Mouse (Mus musculus) left cerebral cortex, postnatal 25 days (tissue): Measurements from ENCODE around the gene Tbl2. TPM values are rescaled to one million over a fixed set of nuclear protein-coding genes. Genes with fewer than 3 reads are reported as not detected.
A peak's percentile ranks its signal among the peaks of the same experiment; 100 is the strongest.

ENCODE experiments used
- DNase-seq, 2 experiments: peaks; one replicate each; pipeline ENCODE4 v3.0.0; 2022; ENCODE audit warnings: low spot score in 2 of 2, mixed read lengths in 1 of 2
- intact Hi-C: fragments of 180-260 bp; cut with DNase I; formaldehyde crosslinking; loops from one replicate; pipeline ENCODE4 v1.15.1; 2025
- total RNA-seq, 2 experiments: library from RNA; stranded (reverse); gene quantifications; 2 replicates each; pipeline ENCODE4 v1.2.3; 2021

Gene Tbl2
- 10 to 100 TPM; 30.1 to 30.7 TPM for total RNA-seq

DNA sequence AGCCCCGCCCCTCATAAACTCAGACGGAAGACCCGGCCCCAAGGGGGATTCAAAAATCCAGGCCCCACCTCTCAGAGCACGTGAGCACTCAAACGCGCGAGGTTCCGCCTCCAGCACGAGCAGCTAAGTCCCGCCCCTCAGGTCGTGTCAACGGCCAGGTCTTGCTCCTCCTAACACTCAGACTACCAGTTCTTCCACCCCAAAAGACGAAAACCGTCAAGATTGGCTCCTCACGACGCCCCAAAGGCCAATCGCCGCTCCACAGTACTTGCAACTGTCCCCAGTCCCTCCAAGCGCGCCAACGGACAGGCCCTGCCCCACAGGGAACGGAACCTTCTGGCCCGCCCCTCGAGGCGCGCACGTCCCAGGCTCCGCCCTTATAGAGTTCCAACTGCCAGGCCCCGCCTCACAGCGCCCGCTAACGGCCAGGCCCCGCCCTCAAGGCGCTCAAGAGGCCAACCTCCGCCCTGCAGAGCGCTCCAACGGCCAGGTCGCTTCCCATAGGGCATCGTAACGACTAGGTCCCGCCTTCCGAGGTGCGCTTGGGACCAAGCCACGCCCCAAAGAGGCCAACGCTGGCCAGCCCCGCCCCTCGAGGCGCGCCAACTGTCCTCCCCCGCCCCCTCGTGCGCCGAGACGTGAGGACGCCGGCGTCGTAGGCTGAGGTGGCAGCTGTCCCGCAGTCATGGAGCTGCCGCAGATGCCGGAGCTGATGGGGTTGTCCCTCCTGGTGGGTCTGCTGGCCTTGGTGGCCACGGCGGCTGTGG, at the start of gene Tbl2:
Gene Tbl2, plus strand, starts transcription at position 605 of the 767 bp plus-strand sequence.
- peak; percentile 98 to 99 for DNase-seq
- intact Hi-C loops, result loop anchor here (1.0 to 5.0 kb wide), 3 partner anchors 19 to 72 kb away; partner anchors contain the start of genes Baz1b, Bcl7b and Vps37d

DNA sequence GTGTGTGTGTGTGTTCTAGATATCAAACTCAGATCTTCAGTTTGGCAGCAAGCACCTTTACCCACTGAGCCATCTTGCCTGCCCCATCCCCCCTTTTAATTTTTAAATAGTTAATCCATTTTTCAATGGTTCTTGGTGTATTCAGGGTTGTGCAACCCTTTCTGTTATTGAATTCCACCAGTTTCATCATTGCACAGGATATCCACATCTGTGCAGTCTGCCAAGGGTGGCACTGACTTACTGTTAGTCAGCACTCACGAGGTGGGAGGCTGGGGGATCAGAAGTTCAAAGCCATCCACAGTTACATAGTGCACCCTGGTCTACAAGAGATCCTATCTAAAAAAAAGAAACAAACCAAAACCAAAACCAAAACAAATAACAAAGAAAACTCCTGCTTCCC, 48.5 kb upstream of the Tbl2 start:
- no peak for DNase-seq
- intact Hi-C loops, result no loop called here

DNA sequence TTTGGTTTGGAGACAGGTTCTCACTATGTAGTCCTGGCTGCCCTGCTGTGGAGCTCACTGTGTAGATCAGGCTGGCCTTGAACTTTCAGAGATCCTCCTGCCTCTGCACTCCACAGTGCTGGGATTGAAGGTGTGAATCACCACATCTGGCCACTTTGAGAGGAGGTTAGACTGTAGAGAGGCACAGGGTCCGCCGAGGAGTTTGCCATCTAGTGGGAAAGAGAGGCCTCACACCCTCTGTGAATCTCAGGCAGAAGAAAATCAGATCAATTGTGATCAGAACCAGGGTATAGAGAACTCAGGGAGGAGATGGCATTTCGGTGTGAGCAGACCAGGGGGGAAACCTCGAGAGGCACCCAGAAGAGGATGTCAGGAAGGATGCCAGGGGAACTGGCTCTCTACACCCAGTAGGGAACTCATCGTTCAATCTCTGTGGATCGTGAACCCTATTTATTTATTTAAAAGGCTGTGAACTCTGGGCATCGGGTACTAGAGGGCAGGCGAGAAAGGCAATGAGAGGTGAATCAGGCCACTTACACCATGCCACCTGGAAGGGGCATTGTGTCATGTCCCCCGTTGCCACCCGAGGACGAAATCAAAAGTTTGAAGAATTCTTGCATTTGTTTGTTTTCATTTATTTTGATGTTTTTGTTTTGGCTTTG, 45.3 kb upstream of the Tbl2 start:
- DNase-seq, result no peak
- intact Hi-C loops, result no loop called here

DNA sequence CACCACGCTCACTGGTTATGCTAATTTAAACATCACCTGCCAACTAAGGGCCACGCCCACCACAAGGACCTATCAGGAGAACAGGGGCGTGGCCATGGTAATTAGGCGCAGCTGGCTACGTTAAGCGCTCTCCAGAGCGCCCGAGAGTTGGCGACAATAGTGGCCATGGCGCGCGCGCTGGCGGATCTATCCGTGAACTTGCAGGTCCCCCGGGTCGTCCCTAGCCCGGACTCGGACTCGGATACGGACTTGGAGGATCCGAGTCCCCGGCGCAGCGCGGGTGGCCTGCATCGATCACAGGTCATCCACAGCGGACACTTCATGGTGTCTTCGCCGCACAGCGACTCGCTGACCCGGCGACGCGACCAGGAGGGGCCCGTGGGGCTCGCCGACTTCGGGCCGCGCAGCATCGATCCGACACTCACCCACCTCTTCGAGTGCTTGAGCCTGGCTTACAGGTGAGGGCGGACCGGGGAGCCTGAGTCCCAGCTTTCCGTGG, 42.6 kb upstream of the Tbl2 start:
- intact Hi-C loops, result no loop called here
- DNase-seq, result peak; percentile 49 to 65

DNA sequence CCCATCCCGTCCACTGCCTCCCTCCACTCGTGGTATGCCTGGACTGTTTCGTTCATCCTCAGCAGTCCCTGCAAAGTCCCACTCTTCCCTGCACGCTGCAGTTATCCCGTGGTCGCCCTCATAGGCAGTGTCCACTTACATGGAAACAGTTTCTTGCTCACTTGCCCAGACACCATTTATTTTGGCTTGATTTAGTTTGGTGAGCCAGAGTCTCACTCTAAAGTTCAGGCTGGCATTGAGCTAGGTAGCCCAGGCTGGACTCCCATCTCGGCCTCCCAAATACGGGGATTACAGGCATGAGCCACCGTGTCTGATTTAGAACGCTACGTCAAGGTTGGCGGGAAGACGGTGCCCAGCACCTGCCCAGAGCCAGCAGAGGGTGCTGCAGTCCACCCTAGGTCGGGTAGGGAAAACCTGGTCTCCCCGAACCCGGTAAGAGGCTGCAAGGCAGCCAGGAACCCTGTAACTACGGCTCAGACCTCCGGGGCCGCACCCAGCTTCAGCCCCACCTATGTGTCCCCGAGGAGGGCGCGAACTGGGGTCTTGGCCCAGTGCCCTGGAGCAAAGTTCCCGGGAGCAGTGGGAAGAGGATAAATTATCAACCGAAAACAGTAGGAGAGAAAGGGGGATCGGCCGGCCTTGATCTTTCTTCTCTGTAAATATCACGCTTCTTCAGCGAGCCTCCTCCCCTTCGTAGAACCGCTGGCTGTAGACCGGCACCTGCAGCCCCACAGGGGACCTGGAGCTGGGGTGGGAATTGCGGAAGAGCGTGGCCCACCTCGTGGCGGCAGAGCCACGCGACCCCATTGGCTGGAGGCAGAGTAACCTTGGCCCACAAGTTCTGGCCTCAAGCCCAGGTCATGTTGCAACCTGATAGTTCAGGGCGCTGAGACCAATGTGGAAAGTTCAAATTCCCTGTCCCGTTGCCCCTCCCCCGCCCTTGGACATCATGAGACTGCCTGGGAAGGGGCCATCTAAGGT, 41.6 kb upstream of the Tbl2 start:
- intact Hi-C loops, result no loop called here
- peak; percentile 8 to 25 for DNase-seq

DNA sequence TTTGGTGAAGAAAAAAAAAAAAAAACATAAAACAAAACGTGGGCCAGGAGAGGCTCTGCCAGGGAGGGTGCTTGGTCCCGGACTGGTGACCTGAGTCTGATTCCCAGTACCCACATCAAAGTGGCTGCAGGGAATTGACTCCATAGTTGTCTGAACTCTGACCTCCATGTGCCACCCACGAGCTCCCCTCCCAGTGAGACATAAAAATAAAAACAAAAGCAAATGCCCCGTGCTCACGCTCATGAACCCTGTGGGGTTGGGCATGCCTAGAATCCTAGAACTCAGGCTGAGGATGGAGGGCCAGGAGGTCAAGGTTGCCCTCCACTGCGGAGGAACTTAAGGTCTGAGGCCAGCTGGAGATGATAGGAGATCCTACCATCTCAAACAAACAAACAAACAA, 40.4 kb upstream of the Tbl2 start:
- DNase-seq, result no peak
- intact Hi-C loops, result no loop called here

DNA sequence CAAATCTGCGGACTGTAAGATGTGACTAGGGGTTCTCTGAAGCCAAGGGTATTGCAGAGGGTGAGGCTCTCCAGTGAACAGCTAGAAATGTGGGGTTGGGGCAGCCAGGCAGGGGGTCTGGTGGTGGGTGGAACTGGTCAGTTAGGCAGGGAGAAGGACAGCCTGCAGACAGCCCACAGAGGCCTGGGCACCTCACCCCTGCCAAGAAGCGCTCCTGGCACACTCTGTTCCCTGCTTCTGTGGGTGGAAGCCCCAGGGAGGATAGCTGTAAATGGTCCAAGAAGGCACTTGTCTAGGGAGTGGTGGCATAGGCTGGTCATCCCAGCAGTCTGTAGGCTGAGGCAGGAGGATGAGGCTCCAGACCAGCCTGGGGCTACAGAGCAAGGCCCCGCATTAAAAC, 40.0 kb upstream of the Tbl2 start:
- intact Hi-C loops, result no loop called here
- no peak for DNase-seq

DNA sequence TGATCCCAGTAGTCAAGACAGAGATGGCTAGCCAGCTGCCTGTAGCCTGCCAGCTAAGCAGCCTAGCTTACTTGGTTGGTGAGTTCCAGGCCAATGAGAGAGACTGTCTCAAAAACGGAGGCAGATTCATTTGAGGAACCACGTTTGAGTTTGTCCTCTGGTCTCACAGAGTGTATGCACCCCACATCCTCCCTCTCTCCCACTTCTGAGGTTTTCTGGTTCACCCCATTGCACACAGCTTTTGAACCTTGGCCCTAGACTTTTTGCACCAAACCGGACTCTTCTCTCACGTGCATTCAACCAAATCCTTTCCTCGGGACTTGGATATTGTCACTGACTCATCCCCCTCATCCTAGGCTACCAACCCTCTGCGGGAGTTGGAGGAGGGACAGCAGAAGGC, 39.5 kb upstream of the Tbl2 start:
- DNase-seq, result no peak
- intact Hi-C loops, result no loop called here

DNA sequence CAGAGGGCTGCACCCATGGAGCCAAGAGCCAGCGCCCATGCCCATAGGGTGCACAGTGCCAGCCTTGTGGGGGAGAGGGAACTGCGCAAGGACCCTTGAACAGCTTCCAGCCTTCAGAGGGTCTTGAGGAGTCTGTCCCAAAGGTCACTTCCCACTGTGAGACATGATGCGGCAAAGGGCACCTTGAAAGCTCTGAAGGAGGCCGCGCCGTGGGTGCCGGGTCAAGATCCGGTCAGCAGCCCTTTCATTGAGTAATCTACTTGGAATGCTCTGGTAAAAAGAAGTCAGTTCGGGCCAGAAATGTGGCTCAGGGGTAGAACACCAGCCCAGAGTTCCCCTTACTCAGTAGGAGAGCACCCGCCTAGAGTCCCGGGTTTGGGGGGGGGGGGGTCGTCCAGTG, 35.7 kb upstream of the Tbl2 start:
- DNase-seq, result no peak
- intact Hi-C loops, result no loop called here

DNA sequence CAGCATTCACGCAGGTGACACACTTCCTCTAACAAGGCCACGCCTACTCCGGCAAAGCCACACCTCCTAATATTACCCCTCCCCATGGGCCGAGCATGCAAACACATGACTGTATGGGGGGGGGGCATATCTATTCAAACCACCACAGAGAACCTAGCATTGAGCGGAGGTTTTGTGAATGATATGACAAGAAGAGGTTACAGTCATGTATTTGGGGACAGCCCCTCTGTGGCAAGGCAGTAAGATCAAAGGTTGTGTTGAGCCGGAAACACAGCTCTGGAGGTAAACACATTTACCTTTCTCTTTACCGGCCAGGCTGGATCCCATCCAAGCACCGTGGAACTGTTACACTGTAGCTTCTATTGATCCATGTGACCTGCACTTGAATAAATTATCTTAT, 34.2 kb upstream of the Tbl2 start:
- DNase-seq, result no peak
- intact Hi-C loops, result no loop called here

DNA sequence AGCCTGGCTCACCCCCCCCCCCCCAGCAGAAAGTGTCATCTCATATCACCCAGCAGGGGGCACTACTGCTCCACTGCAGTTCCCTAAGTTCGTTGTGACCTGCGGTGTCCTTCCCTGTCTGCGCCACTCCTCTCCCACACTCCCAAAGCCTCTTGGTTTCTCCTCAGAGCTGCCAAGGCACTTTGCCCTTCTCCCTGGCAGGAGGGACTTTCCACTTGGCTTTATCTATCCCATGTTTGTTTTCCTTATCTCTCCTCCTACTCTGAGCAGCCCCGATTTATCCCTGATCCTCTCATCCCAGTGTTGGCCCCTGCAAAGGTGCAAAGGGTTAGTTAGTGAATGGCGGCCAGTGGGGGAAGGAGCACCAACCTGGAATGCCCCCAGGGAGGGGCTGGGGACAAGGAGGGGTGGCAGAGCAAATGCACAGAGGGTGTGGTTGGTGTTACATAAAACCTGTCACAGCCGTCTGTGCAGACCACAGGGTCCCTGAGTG, 30.8 kb upstream of the Tbl2 start:
- intact Hi-C loops, result loop anchor here (1.0 to 2.0 kb wide), 2 partner anchors 73 to 168 kb away; no protein-coding TSS in a partner anchor
- DNase-seq, result peak; percentile 27 to 47

DNA sequence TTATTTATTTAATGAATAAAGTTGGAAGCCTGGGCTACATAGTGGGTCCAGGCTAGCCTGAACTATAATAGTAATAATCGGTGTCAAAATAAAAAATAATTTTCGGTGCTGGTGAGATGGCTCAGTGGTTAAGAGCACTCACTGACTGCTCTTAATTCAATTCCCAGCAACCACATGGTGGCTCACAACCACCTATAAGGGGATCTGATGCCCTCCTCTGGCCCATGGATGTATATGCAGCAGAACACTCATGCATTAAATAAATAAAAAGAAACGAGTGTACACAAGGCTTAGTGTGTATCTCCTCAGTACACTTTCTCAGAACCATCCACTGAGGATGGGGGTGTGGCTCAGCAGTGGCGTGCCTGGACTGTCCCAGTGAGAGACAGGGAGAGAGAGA, 28.7 kb upstream of the Tbl2 start:
- no peak for DNase-seq
- intact Hi-C loops, result no loop called here

DNA sequence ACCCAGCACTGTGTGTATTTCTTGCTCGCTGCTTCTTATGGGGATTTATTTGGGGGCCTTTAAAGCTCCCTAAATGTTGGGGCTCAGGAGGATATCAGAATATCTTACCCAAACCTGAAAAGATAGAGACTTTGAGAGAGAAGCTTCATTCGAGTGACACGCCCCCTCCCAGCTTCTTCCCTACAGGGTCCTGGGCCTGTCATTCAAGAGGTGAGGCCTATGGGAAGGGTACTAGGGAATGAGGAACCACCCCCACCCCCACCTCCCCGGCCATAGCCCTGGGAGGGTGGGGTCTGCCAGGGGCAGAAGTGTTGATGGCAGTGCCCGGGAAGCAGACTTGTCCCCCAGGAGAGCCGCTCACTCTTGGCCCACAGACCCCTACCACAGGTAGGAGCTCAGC, 23.3 kb upstream of the Tbl2 start:
- intact Hi-C loops, result loop anchor here (5.0 kb wide), 1 partner anchor 226 kb away; the partner anchor contains the start of genes Fkbp6 and Trim50
- DNase-seq, result peak in 1 of 2 experiments; percentile 42

DNA sequence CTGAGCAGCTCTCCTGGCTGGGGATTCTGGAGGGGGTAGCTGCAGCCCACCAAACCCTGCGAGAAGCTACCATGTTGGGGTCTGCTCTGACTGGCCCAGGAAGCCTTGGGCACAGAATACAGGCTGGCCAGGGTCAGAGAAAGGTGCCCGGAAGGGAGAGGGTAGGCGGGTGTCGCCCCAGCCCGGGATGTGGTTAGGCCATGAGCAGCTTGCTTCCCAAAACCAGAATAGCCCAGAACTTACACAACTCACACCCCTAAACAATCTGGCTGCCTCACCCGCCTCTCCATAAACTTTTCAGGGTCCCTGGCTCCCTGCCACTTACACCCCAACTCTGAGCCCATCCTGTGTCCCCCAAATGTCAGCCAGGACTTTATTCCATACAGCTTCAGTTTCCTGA, 21.8 kb upstream of the Tbl2 start:
- intact Hi-C loops, result loop anchor here (5.0 kb wide), 1 partner anchor 225 kb away; the partner anchor contains the start of genes Fkbp6 and Trim50
- no peak for DNase-seq

DNA sequence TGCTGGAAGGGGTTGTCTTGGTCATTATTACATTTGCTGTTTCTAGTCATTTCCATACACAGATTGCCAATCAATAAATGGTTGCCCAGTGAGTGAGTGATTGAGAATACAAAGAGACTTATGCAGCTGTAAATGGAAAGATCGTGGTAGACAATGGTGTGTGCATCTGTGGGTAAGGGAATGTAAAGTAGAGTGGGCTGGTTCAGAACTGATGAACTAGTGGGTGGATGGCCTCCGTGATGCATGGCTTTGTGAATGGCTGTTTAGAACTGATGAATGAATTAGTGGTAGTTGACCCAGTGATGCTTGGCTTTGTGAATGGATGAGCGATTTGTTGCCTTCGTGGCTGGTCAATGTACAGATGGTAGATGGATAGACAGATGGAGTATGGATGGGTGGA, 19.7 kb upstream of the Tbl2 start:
- intact Hi-C loops, result loop anchor here (5.0 kb wide), 1 partner anchor 223 kb away; the partner anchor contains the start of genes Fkbp6 and Trim50
- no peak for DNase-seq

DNA sequence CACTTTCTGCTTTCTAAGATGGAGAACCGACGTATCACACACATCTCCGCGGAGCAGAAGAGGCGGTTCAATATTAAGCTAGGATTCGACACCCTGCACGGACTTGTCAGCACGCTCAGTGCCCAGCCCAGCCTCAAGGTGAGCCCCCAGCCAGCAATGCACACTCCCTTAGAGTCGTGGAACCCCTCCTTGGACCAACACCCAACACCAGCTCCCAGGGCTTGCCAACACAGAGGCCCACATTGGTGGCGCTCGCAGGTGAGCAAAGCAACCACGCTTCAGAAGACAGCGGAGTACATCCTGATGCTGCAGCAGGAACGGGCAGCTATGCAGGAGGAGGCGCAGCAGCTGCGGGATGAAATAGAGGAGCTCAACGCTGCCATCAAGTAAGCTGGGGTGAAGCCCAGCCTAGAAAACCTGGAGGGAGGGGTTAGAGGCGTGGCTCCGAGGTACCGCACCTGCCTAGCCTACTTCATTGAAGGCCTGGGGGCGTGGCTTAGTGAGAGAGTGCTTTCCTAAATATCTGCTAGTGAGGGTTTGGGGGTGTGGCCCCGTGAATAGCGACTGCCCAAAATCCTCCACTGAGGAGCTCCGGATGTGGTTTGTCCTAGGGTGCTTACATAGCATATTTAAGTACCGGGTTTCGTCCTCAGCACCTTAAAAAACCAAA, 15.6 kb upstream of the Tbl2 start:
- intact Hi-C loops, result no loop called here
- peak in 1 of 2 experiments; percentile 27 for DNase-seq

DNA sequence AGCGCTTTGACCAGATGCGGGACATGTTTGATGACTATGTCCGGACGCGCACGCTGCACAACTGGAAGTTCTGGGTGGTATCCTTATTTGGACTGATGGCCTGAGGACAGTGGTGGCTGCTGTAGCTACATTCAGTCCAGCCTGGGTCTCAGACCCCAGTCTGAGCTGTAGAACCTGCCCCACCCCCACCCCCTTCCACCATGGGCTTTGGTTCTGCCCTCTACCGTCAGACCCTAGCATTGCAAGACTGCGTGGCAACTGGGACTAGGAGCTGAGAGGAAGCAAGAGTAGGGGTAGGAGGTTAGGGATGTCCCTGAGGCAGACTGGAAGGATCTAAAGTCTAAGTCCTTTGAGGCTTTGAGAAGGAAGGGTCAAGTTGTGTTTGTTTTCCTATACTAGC, 14.9 kb upstream of the Tbl2 start:
- no peak for DNase-seq
- intact Hi-C loops, result no loop called here

DNA sequence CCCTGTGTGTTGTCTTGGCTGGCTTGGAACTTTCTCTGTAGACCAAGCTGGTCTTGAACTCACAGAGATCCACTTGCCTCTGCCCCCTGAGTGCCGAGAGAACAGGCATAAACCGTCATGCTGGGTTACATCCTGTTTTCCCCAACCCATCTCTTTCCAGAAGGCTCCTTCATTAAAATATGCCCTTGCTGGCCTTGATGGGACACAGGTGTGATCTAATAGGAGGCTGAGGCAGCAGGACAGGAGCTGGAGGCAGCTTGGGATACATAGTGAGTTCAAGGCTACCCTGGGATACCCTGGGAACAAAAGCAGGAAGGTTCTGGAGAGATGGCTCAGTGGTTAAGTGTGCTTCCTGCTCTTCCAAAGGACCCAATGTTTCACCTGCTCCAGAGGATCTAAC, 9.6 kb upstream of the Tbl2 start:
- intact Hi-C loops, result no loop called here
- DNase-seq, result no peak

DNA sequence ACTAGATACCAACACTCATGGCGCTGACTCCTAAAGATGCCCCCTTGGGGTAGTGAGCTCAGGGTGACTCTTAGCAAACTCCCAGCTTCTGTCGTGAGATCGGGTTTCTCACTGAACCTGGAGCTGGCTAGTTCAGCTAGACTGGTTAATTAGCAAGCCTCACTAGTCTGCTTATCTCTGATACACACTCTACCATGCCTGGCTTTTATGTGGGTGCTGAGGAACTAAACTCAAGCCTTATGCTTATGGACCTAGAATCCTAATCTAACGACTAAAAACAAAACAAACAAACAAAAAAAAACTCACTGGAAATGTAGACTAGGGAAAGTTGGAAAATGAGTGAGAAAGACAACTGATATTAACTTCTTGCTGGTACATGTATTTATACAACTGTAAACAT, 5.0 kb upstream of the Tbl2 start:
- DNase-seq, result no peak
- intact Hi-C loops, result no loop called here
